Mouse (Mus musculus) liver, postnatal 0 days (tissue): ENCODE results near the gene Chrna1. TPM values are rescaled to one million over a fixed set of nuclear protein-coding genes. Genes with fewer than 3 reads are reported as not detected.

ENCODE experiments used
- ATAC-seq: fragments of 200-750 bp; cut with Nextera tagmentation; 2 replicates; pipeline ENCODE4 v1.8.0; 2017; ENCODE audit warnings: mild to moderate bottlenecking, moderate library complexity
- DNase-seq: peaks from one replicate; pipeline ENCODE4 v3.0.0-alpha.2; 2016
- H3K27ac ChIP-seq: fragments of 300-500 bp; sonication (generic); 2 replicates; pipeline ENCODE4 v1.5.1; 2014; ENCODE audit warnings: antibody characterized with exemption, moderate library complexity, mild to moderate bottlenecking, low read depth
- H3K27me3 ChIP-seq: fragments of 300-500 bp; sonication (generic); 2 replicates; pipeline ENCODE4 v1.6.1; 2014; ENCODE audit warnings: low read length, control low read depth, mixed read lengths; ENCODE audit not compliant: insufficient read depth
- H3K36me3 ChIP-seq: fragments of 300-500 bp; sonication (generic); replicated peaks from 2 replicates; pipeline ENCODE4 v1.6.1; 2014; ENCODE audit warnings: mild to moderate bottlenecking, control low read depth, low read length, moderate library complexity, mixed read lengths; ENCODE audit not compliant: insufficient read depth
- H3K4me1 ChIP-seq: fragments of 300-500 bp; sonication (generic); 2 replicates; pipeline ENCODE4 v1.6.1; 2014; ENCODE audit warnings: antibody characterized with exemption, mild to moderate bottlenecking, control low read depth; ENCODE audit not compliant: insufficient read depth
- H3K4me2 ChIP-seq: fragments of 300-500 bp; sonication (generic); 2 replicates; pipeline ENCODE4 v1.6.1; 2014; ENCODE audit warnings: low read depth, mild to moderate bottlenecking, low read length, moderate library complexity, mixed read lengths
- H3K4me3 ChIP-seq: fragments of 300-500 bp; sonication (generic); 2 replicates; pipeline ENCODE4 v1.5.1; 2014; ENCODE audit warnings: low read depth, low read length
- H3K9ac ChIP-seq: fragments of 300-500 bp; sonication (generic); replicated peaks from 2 replicates; pipeline ENCODE4 v1.6.1; 2014; ENCODE audit warnings: mild to moderate bottlenecking, moderate library complexity
- H3K9me3 ChIP-seq: fragments of 300-500 bp; sonication (generic); 2 replicates; pipeline ENCODE4 v1.6.1; 2016; ENCODE audit warnings: mild to moderate bottlenecking, control low read depth, low read length, mixed read lengths
- CTCF ChIP-seq: sonication (generic); IDR thresholded peaks from 2 replicates; pipeline ENCODE4 v1.5.1; 2016; ENCODE audit warnings: antibody characterized with exemption, low read depth
- EP300 ChIP-seq: IDR thresholded peaks from 2 replicates; pipeline ENCODE4 v1.6.1; 2016; ENCODE audit warnings: antibody characterized with exemption, low read depth, mild to moderate bottlenecking
- WGBS: fragments of 180-500 bp; shearing (Covaris S2); extraction: QIAGEN DNeasy Blood & Tissue Kit; methylation state at CpG from one replicate; pipeline ENCODE4 v1.1.7; 2014; ENCODE audit not compliant: insufficient replicate concordance; 5-methylcytosine and 5-hydroxymethylcytosine counted together
- polyA plus RNA-seq: library from polyadenylated mRNA; unstranded; fragments of >200 nt; fragmentation: Nextera tagmentation; extraction: Ambion mirVana; gene quantifications from 2 replicates; pipeline ENCODE4 v1.2.1, GENCODE M21; 2015

The Chrna1 gene
- polyA plus RNA-seq, 1 experiment from 2014 or later: 0.06 TPM

GRCm38 (mm10) chr2:73522891-73523290 lies 57.2 kb downstream of the Chrna1 start:
- no peak for DNase-seq
- TF ChIP-seq EP300 (no peak), CTCF (no peak)
- Histone ChIP-seq H3K4me3 (no peak overlapping the region), H3K36me3 (no peaks in the 10 kb centered on the region), H3K9me3 (no peaks in the 10 kb centered on the region), H3K27me3 (0 out of 2 replicates have a peak, but pooled peaks cover 2% of the 10 kb centered on the region), H3K9ac (no peak overlapping the region), H3K4me1 (peaks cover 8% of the 10 kb centered on the region), H3K4me2 (no peak overlapping the region), H3K27ac (no peak overlapping the region)
- WGBS: 50% methylated on average over 8 of the region's 8 CpGs
- ATAC-seq: no peak

- Histone ChIP-seq H3K36me3 (no peaks in the 10 kb centered on the region), H3K9ac (no peak overlapping the region), H3K4me1 (peaks cover 6% of the 10 kb centered on the region), H3K4me2 (no peak overlapping the region), H3K4me3 (no peak overlapping the region), H3K9me3 (no peaks in the 10 kb centered on the region), H3K27me3 (no peaks in the 10 kb centered on the region), H3K27ac (no peak overlapping the region)
- ATAC-seq (no peak), DNase-seq (no peak)
- WGBS: 64% methylated on average over 6 of the region's 6 CpGs
- TF ChIP-seq CTCF (no peak), EP300 (no peak)
These were observed 57.8 kb downstream of the Chrna1 start for GRCm38 (mm10) chr2:73522336-73522735.

GRCm38 (mm10) chr2:73521737-73522136 lies 58.4 kb downstream of the Chrna1 start:
- peaks cover 6% of the 10 kb centered on the region for H3K4me1 ChIP-seq
- no peak overlapping the region for H3K4me3 ChIP-seq
- no peak for ATAC-seq
- no peaks in the 10 kb centered on the region for H3K9me3 ChIP-seq
- no peaks in the 10 kb centered on the region for H3K36me3 ChIP-seq
- DNase-seq: no peak
- no peak overlapping the region for H3K4me2 ChIP-seq
- H3K27ac ChIP-seq: no peak overlapping the region
- TF ChIP-seq CTCF: no peak
- TF ChIP-seq EP300: no peak
- H3K27me3 ChIP-seq: no peaks in the 10 kb centered on the region
- no peak overlapping the region for H3K9ac ChIP-seq
- 24% methylated on average over 5 of the region's 5 CpGs for WGBS

GRCm38 (mm10) chr2:73518966-73519365 lies 61.2 kb downstream of the Chrna1 start:
- Histone ChIP-seq H3K4me2 (no peak overlapping the region), H3K36me3 (no peaks in the 10 kb centered on the region), H3K9ac (no peak overlapping the region), H3K27me3 (no peaks in the 10 kb centered on the region), H3K27ac (no peak overlapping the region), H3K9me3 (no peaks in the 10 kb centered on the region), H3K4me3 (no peak overlapping the region), H3K4me1 (peaks cover 6% of the 10 kb centered on the region)
- DNase-seq (no peak), ATAC-seq (no peak)
- WGBS: 80% methylated on average over 5 of the region's 5 CpGs
- TF ChIP-seq EP300: no peak
- no peak for TF ChIP-seq CTCF

GRCm38 (mm10) chr2:73518311-73518710 lies 61.8 kb downstream of the Chrna1 start:
- no peak overlapping the region for H3K27ac ChIP-seq
- peaks cover 8% of the 10 kb centered on the region for H3K4me1 ChIP-seq
- no peaks in the 10 kb centered on the region for H3K9me3 ChIP-seq
- ATAC-seq (no peak), DNase-seq (no peak)
- TF ChIP-seq EP300 (no peak), CTCF (no peak)
- H3K27me3 ChIP-seq: no peaks in the 10 kb centered on the region
- H3K4me3 ChIP-seq: no peak overlapping the region
- H3K9ac ChIP-seq: no peak overlapping the region
- no peak overlapping the region for H3K4me2 ChIP-seq
- no peaks in the 10 kb centered on the region for H3K36me3 ChIP-seq
- 84% methylated on average over 2 of the region's 2 CpGs for WGBS

- 85% methylated on average over 6 of the region's 6 CpGs for WGBS
- Histone ChIP-seq H3K27me3 (no peaks in the 10 kb centered on the region), H3K4me2 (no peak overlapping the region), H3K9ac (no peak overlapping the region), H3K27ac (no peak overlapping the region), H3K36me3 (no peaks in the 10 kb centered on the region), H3K4me3 (no peak overlapping the region), H3K9me3 (no peaks in the 10 kb centered on the region), H3K4me1 (peaks cover 16% of the 10 kb centered on the region)
- TF ChIP-seq CTCF: no peak
- TF ChIP-seq EP300: no peak
- no peak for DNase-seq
- ATAC-seq: no peak
These were observed 66.0 kb downstream of the Chrna1 start for GRCm38 (mm10) chr2:73514178-73514577.

Other genes starting within 250 kb of the Chrna1 start
- gene Gpr155, start 193.8 kb downstream of the Chrna1 start, polyA plus RNA-seq: 3.4 TPM in 2 replicates
- 4.3 TPM in 2 replicates for gene Wipf1, start 50.6 kb downstream of the Chrna1 start, polyA plus RNA-seq
- gene Chn1, start 195.0 kb upstream of the Chrna1 start, polyA plus RNA-seq: 0.26 and 0.31 TPM in 2 replicates